Mouse (Mus musculus) liver, embryonic 13.5 days (tissue): ENCODE results near the gene Elob. TPM values are rescaled to one million over a fixed set of nuclear protein-coding genes. Genes with fewer than 3 reads are reported as not detected.
A peak's percentile ranks its signal among the peaks of the same experiment; 100 is the strongest.

Experiments used
- ATAC-seq: fragments of 200-750 bp; cut with Nextera tagmentation; 2 replicates; pipeline ENCODE4 v1.8.0; 2017; ENCODE audit warnings: low read depth, mild to moderate bottlenecking, moderate number of reproducible peaks, moderate library complexity
- DNase-seq: peaks from one replicate; pipeline ENCODE4 v3.0.0; 2022
- H3K27ac ChIP-seq: fragments of 300-500 bp; sonication (generic); 2 replicates; pipeline ENCODE4 v1.5.1; 2015; ENCODE audit warnings: moderate library complexity, mild to moderate bottlenecking, inconsistent platforms
- H3K27me3 ChIP-seq: fragments of 300-500 bp; sonication (generic); 2 replicates; pipeline ENCODE4 v1.6.1; 2015; ENCODE audit warnings: mild to moderate bottlenecking, inconsistent platforms
- H3K36me3 ChIP-seq: fragments of 300-500 bp; sonication (generic); 2 replicates; pipeline ENCODE4 v1.6.1; 2015; ENCODE audit warnings: mild to moderate bottlenecking, inconsistent platforms
- H3K4me1 ChIP-seq: fragments of 300-500 bp; sonication (generic); replicated peaks from 2 replicates; pipeline ENCODE4 v1.6.1; 2015; ENCODE audit warnings: inconsistent platforms
- H3K4me2 ChIP-seq: fragments of 300-500 bp; sonication (generic); 2 replicates; pipeline ENCODE4 v1.6.1; 2015; ENCODE audit warnings: inconsistent platforms, mild to moderate bottlenecking, moderate library complexity
- H3K4me3 ChIP-seq: fragments of 300-500 bp; sonication (generic); replicated peaks from 2 replicates; pipeline ENCODE4 v1.5.1; 2015; ENCODE audit warnings: mild to moderate bottlenecking, inconsistent platforms
- H3K9ac ChIP-seq: fragments of 300-500 bp; sonication (generic); 2 replicates; pipeline ENCODE4 v1.6.1; 2015; ENCODE audit warnings: mild to moderate bottlenecking, inconsistent platforms
- H3K9me3 ChIP-seq: fragments of 300-500 bp; sonication (generic); replicated peaks from 2 replicates; pipeline ENCODE4 v1.6.1; 2016; ENCODE audit warnings: inconsistent platforms
- WGBS: fragments of 180-500 bp; shearing (Covaris S2); methylation state at CpG from one replicate; pipeline ENCODE4 v1.1.7; 2015; ENCODE audit not compliant: insufficient replicate concordance; 5-methylcytosine and 5-hydroxymethylcytosine counted together
- polyA plus RNA-seq: library from polyadenylated mRNA; unstranded; fragments of >200 nt; fragmentation: Nextera tagmentation; extraction: Ambion mirVana; gene quantifications from 2 replicates; pipeline ENCODE4 v1.2.1, GENCODE M21; 2015

Gene Elob
- polyA plus RNA-seq, 1 experiment from 2014 or later, result 572 TPM

DNA sequence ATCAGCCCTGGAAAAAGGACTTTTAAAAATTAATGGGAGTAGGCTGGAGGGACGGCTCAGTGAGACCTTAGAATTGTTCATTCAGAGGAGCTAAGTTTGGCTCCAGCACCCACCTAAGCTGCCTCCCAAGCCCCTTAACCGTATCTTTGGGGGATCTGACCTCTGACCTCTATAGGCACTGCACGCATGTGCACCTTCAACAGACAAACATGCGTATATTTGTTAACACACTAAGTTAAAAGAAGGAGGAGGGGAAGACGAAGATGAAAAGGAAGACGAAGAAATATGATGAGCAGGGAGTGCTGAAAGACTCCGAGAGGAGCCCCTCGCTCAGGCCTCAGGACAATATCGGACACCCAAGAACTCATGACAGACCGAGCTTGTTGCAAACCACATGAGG lies 27.3 kb downstream of the Elob start:
- WGBS, result 82% methylated on average over 10 of the region's 10 CpGs
- H3K27ac ChIP-seq, result no peak overlapping the region
- ATAC-seq, result no peak

DNA sequence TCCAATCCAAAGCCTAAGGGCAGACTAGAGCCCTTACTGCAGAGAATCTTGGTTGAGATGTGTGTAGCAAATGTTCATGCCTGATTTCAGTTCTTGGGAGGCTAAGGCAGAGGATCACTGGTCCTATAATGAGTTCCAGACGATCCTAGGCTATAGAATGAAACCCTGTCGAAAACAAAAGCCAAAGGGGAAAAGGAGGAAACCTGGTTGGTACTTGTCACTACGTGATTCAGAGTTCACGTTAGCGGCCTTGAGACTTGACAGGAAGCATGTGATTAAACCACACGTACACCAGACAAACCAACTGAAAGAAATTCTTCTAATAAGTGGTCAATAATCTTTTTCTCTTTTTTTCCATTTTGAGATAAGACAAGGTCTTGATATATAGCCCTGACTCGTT lies 31.6 kb downstream of the Elob start:
- no peak for DNase-seq
- Histone ChIP-seq H3K27me3 (no peaks in the 10 kb centered on the region), H3K9me3 (no peaks in the 10 kb centered on the region), H3K4me3 (no peak overlapping the region), H3K27ac (no peak overlapping the region), H3K9ac (no peak overlapping the region), H3K4me2 (no peak overlapping the region), H3K36me3 (no peaks in the 10 kb centered on the region), H3K4me1 (peaks cover 8% of the 10 kb centered on the region)
- WGBS, result 38% methylated on average over 7 of the region's 7 CpGs
- no peak for ATAC-seq

More for the DNA sequence above, 27.3 kb downstream of the Elob start:
- peaks cover 30% of the 10 kb centered on the region for H3K4me1 ChIP-seq
- peak overlapping the region; percentile 82 for H3K4me2 ChIP-seq
- no peak for DNase-seq
- peak overlapping the region; percentile 94 for H3K4me3 ChIP-seq
- H3K27me3 ChIP-seq, result no peaks in the 10 kb centered on the region
- peak overlapping the region; percentile 22; the same call in 1 of the 2 replicates for H3K9ac ChIP-seq
- no peaks in the 10 kb centered on the region for H3K9me3 ChIP-seq
- peaks cover 1% of the 10 kb centered on the region for H3K36me3 ChIP-seq

DNA sequence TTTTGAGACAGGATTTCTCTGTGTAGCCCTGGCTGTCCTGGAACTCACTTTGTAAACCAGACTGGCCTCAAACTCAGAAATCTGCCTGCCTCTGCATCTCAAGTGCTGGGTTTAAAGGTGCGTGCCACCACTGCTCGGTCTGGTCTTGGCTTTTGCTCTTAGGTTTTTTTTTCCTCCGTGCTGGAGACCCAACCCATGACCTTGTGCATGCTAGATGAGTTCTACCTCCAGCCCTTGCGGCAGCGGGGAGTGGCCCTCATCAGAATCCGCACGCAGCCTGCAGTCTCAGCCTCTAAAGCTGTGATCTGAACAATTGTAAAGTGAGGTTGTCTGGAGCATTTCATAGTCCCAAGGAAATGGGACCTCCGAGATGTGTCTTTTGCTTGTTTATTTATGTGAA lies 33.6 kb downstream of the Elob start:
- ATAC-seq, result no peak
- no peak for DNase-seq

DNA sequence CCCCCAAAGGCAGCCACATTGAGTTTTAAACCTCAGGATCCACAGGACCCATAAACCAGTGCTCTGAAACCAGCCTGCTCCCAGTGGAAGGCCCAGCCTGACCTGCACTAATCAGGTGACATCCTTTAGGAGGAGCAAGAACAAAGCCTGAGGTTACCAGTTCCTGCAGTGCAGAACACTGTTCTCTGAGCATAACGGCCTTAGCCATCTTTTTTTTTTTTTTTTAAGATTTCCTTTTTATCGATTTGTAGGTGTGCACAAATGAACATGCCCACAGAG lies 37.9 kb downstream of the Elob start:
- Histone ChIP-seq H3K9ac (peak overlapping the region; percentile 83), H3K27me3 (no peaks in the 10 kb centered on the region), H3K36me3 (no peaks in the 10 kb centered on the region), H3K4me2 (peak overlapping the region; percentile 86), H3K4me3 (peak overlapping the region; percentile 65), H3K9me3 (no peaks in the 10 kb centered on the region), H3K27ac (peak overlapping the region; percentile 75; the same call in 1 of the 2 replicates), H3K4me1 (peaks cover 40% of the 10 kb centered on the region)
- no peak; the same call in 1 of the 2 replicates for ATAC-seq
- 50% methylated on average over 2 of the region's 2 CpGs for WGBS
- no peak for DNase-seq

More for the DNA sequence above, 33.6 kb downstream of the Elob start:
- Histone ChIP-seq H3K27me3 (no peaks in the 10 kb centered on the region), H3K27ac (no peak overlapping the region), H3K36me3 (no peaks in the 10 kb centered on the region), H3K9ac (no peak overlapping the region), H3K4me3 (no peak overlapping the region), H3K9me3 (no peaks in the 10 kb centered on the region), H3K4me1 (peaks cover 19% of the 10 kb centered on the region), H3K4me2 (no peak overlapping the region)
- 79% methylated on average over 8 of the region's 8 CpGs for WGBS

DNA sequence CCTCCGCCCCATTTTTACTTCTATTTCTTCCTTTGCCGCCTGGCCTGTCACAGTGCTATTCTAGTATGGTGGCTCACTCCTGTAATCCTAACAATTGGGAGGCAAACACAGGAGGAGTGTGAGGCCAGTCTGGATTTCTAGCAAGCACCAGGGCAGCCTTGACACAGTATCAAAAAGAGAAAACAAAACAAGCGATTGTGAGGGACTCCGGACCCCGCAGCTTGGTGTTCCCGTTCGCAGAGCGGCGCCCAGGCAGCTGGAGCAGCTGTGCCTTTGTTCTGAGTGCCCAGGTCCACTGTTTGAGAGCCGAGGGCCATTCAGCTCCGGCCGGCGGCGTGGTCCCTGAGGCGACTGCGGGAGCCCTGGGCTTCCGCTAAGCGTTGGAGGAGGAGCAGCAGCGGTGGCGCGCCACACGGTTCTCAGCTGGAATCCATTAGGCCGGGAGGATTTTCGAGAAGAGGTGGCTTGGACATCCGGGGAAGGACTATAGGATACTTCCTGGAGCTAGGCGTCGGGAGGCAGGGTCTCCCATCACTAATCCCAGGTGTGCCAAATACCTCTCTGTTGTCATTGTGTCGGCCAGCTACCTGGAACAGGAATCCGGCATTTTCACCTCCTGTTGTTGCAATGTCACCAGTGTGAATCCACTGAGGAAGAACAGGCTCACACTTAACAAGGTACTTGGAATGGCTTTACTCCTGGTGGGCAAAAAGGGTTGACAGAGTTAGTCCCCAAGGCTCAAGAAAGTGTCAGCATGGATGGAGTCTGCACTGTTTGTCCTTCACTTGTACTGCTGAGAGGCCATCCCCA lies 38.5 kb downstream of the Elob start, which contains the start of gene Srrm2:
Srrm2 (plus strand) TSS at position 264 of the 810 bp plus-strand sequence.
- Histone ChIP-seq H3K9ac (peak within 1 kb of the TSS; percentile 83), H3K36me3 (no peaks in the 10 kb centered on the region), H3K4me1 (peaks cover 45% of the 10 kb centered on the region), H3K27me3 (peaks cover 2% of the 10 kb centered on the region; the same call in 1 of the 2 replicates), H3K4me3 (peak within 1 kb of the TSS; percentile 65), H3K9me3 (no peaks in the 10 kb centered on the region), H3K4me2 (peak within 1 kb of the TSS; percentile 86), H3K27ac (peak within 1 kb of the TSS; percentile 75)
- WGBS, result 4% methylated on average over 29 of the region's 29 CpGs
- no peak for DNase-seq
- ATAC-seq, result peak; percentile 54

DNA sequence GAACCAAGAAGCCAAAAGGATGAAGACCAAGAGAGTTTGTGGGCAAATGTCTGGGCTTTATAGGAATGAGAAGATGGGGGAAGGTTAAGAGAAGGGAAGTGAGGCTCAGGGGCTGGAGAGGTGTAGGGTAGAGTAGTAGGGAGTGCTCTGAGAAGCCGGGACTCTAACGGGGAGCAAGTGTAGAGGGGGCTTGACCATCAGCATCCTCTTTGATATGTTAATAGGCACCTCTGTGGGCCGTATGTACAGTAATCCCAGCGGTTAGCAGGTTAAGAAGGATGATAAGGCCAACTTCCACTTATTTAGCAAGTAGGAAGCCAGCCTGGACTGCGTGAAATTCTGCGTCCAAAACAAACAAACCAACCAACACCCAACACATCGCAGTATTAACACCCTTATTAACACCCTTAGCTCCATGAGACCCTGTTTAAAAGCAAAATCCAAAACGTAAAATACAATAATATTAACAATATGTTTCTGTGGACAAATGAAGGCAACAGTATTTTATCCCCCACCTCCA lies 39.1 kb downstream of the Elob start:
- ATAC-seq (peak; percentile 9; the same call in 1 of the 2 replicates), DNase-seq (no peak)
- peak overlapping the region; percentile 75 for H3K27ac ChIP-seq

DNA sequence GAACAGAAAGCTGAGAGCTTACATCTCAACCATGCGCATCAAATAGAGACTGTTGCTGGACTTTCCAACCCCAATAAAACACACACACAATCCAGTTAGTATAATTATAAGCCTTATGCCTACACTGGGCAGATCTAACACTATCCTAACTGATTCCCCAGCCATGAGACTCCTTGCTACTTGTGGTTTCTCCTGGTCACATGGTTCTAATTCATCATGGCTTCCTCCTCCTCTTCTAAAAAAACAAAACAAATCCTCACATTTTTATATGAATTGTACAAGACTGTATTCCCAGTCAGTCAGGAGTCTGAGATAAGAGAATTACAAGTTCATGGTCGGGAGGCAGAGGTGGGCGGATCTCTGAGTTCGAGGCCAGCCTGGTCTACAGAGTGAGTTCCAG lies 40.0 kb downstream of the Elob start:
- Histone ChIP-seq H3K27ac (no peak overlapping the region), H3K4me2 (no peak overlapping the region), H3K4me3 (no peak overlapping the region), H3K4me1 (peaks cover 48% of the 10 kb centered on the region), H3K27me3 (peaks cover 7% of the 10 kb centered on the region; the same call in 1 of the 2 replicates), H3K36me3 (no peaks in the 10 kb centered on the region), H3K9me3 (no peaks in the 10 kb centered on the region), H3K9ac (no peak overlapping the region)
- ATAC-seq (no peak), DNase-seq (no peak)
- 52% methylated on average over 4 of the region's 4 CpGs for WGBS

More for the DNA sequence above, 39.1 kb downstream of the Elob start:
- H3K9me3 ChIP-seq, result no peaks in the 10 kb centered on the region
- peak overlapping the region; percentile 65 for H3K4me3 ChIP-seq
- WGBS, result 12% methylated on average over 8 of the region's 8 CpGs
- H3K9ac ChIP-seq, result peak overlapping the region; percentile 83
- peaks cover 7% of the 10 kb centered on the region; the same call in 1 of the 2 replicates for H3K27me3 ChIP-seq
- no peaks in the 10 kb centered on the region for H3K36me3 ChIP-seq
- H3K4me2 ChIP-seq, result peak overlapping the region; percentile 86
- peaks cover 48% of the 10 kb centered on the region for H3K4me1 ChIP-seq

DNA sequence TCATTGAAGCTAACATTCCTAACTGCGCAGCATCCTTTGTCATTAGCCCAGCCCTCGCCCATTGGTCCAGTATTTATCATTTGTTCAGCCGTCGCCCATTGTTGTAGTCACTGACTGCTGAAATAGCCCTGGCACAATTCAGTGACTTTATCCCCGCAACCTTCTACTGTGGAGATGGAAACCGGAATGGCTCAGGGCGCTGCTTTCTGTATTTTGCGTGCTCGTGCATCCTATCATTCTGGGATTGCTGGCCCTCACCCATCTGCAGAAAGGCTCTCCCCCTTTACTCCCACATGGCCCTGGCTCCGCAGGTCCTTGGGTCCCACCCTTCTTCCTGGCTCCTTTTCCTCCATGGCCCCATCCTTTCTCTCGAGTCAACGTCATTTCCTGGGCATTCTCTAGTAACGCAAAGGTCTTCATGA lies 42.4 kb downstream of the Elob start:
- Histone ChIP-seq H3K9me3 (no peaks in the 10 kb centered on the region), H3K4me1 (peaks cover 40% of the 10 kb centered on the region), H3K36me3 (no peaks in the 10 kb centered on the region), H3K9ac (peak overlapping the region; percentile 72; the same call in 1 of the 2 replicates), H3K4me2 (peak overlapping the region; percentile 95), H3K27me3 (peaks cover 7% of the 10 kb centered on the region; the same call in 1 of the 2 replicates), H3K4me3 (peak overlapping the region; percentile 65), H3K27ac (no peak overlapping the region)
- DNase-seq (no peak), ATAC-seq (no peak)
- WGBS, result 35% methylated on average over 13 of the region's 13 CpGs

DNA sequence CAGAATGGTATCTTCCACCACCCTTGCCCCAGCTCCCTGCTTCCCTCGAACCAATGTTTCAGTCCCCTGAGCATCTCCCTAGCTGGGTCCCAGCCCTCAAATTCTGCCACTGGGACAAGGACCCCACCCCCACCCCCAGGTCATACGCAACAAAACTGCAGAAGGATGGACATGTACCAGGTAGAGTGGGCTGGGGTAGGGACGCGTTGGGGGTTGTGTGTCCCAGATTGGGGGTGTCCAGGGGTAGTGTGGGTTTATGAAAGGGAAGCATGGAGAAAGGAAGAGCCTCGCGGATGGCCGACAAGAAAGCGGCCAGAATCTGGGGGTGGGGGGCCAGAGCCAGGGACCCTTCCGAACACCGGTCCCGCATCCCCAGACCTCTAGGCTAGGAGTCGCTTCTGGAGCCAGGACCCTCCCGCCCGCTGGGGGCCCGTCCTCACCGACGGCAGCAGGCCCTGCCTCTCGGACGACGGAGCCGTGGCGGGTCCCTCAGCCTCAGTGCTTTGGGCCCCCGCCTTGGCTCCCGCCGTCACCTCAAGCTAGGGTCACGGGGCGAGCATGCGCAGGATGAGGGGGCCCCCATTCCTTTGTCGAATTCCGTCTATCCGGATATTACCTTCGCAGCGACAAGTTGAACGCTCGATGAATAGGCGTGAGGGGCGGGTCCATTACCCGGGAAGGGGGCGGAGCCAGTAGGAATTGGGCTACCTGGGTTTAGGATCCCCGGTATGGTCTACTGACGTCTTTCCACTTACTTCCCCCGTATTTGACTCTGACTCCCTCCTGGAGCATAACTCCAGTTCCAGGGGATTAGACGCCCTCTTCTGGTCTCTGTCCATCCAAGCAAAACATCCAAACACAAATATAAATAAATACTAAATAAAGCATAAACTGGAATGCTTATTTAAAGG lies 43.1 kb downstream of the Elob start, which contains the start of gene Flywch2:
Flywch2 (minus strand) TSS at position 521 of the 911 bp plus-strand sequence.
- peak within 1 kb of the TSS; percentile 72 for H3K9ac ChIP-seq
- H3K9me3 ChIP-seq, result no peaks in the 10 kb centered on the region
- H3K36me3 ChIP-seq, result no peaks in the 10 kb centered on the region
- DNase-seq (peak; percentile 72), ATAC-seq (peak; percentile 75)
- WGBS, result 7% methylated on average over 43 of the region's 43 CpGs
- H3K4me3 ChIP-seq, result peak within 1 kb of the TSS; percentile 65
- H3K4me2 ChIP-seq, result peak within 1 kb of the TSS; percentile 95
- peaks cover 9% of the 10 kb centered on the region; the same call in 1 of the 2 replicates for H3K27me3 ChIP-seq
- no peak within 1 kb of the TSS for H3K27ac ChIP-seq
- peaks cover 34% of the 10 kb centered on the region for H3K4me1 ChIP-seq

DNA sequence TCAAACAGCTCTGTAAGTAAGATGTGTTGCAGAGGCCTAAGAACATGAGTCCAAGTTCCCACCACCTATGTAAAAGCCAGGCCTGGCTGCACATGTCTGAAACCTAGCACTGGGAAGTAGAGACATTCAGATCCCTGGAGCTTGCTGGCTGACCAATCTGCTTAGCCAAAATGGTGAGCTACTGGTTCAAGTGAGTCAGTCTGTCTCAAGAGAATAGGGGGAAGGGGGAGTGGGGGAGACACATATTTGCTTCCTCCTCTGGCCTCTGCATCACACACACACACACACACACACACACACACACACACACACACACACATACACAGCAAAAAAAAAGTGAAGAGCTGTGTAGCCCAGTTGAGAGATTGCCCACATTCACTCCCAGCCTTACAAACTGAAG lies 45.6 kb downstream of the Elob start:
- Histone ChIP-seq H3K9ac (no peak overlapping the region), H3K27ac (no peak overlapping the region), H3K4me2 (no peak overlapping the region), H3K9me3 (no peaks in the 10 kb centered on the region), H3K4me3 (no peak overlapping the region), H3K4me1 (peaks cover 15% of the 10 kb centered on the region), H3K36me3 (no peaks in the 10 kb centered on the region), H3K27me3 (peaks cover 11% of the 10 kb centered on the region; the same call in 1 of the 2 replicates)
- ATAC-seq (no peak), DNase-seq (no peak)

DNA sequence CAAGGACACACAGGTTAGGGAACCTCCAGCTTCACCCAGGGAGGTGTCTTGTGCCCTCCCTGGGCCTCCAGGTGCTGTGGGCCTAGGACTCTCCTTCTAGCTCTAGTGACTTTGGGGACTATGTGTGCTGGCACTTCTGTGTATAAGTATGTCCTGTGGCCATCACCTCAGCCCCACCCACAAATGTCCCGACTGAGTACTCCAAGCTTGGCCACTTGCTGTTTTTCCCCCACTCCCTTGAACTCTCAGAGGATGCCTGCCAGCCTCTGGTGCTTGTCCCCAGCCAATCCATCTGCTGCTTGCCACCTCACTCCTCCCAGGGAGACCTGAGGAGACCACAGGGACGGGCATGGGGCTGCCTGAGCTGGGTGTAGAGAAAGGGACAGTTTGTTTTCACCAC lies 50.5 kb downstream of the Elob start:
- 44% methylated on average over 2 of the region's 2 CpGs for WGBS
- ATAC-seq (no peak), DNase-seq (no peak)
- Histone ChIP-seq H3K27me3 (0 out of 2 replicates have a peak, but pooled peaks cover 4% of the 10 kb centered on the region), H3K4me2 (no peak overlapping the region), H3K27ac (no peak overlapping the region), H3K9ac (no peak overlapping the region), H3K9me3 (no peaks in the 10 kb centered on the region), H3K36me3 (no peaks in the 10 kb centered on the region), H3K4me3 (no peak overlapping the region), H3K4me1 (peaks cover 5% of the 10 kb centered on the region)
